Mouse (Mus musculus) heart, postnatal 0 days (tissue): ENCODE results near the gene Fgfr2. TPM values are rescaled to one million over a fixed set of nuclear protein-coding genes. Genes with fewer than 3 reads are reported as not detected.

Source experiments
- ATAC-seq: fragments of 200-750 bp; cut with Nextera tagmentation; 2 replicates; pipeline ENCODE4 v1.8.0; 2017; ENCODE audit warnings: low read depth, moderate number of reproducible peaks, moderate library complexity; ENCODE audit not compliant: insufficient read depth
- DNase-seq: peaks from one replicate; pipeline ENCODE4 v3.0.0-alpha.2; 2016; ENCODE audit warnings: low spot score
- H3K27ac ChIP-seq: fragments of 300-500 bp; sonication (generic); 2 replicates; pipeline ENCODE4 v1.5.1; 2014; ENCODE audit warnings: low read depth, mild to moderate bottlenecking
- H3K27me3 ChIP-seq: fragments of 300-500 bp; sonication (generic); 2 replicates; pipeline ENCODE4 v1.6.1; 2014; ENCODE audit warnings: low read length, mixed read lengths; ENCODE audit not compliant: control insufficient read depth, insufficient read depth
- H3K36me3 ChIP-seq: fragments of 300-500 bp; sonication (generic); replicated peaks from 2 replicates; pipeline ENCODE4 v1.6.1; 2014; ENCODE audit warnings: low read length, mixed read lengths; ENCODE audit not compliant: control insufficient read depth, insufficient read depth
- H3K4me1 ChIP-seq: fragments of 300-500 bp; sonication (generic); 2 replicates; pipeline ENCODE4 v1.6.1; 2014; ENCODE audit warnings: antibody characterized with exemption; ENCODE audit not compliant: control insufficient read depth, insufficient read depth
- H3K4me2 ChIP-seq: fragments of 300-500 bp; sonication (generic); 2 replicates; pipeline ENCODE4 v1.6.1; 2014; ENCODE audit warnings: low read depth, mild to moderate bottlenecking, low read length, moderate library complexity
- H3K4me3 ChIP-seq: fragments of 300-500 bp; sonication (generic); 2 replicates; pipeline ENCODE4 v1.5.1; 2014; ENCODE audit warnings: low read depth, low read length
- H3K9ac ChIP-seq: fragments of 300-500 bp; sonication (generic); replicated peaks from 2 replicates; pipeline ENCODE4 v1.6.1; 2014; ENCODE audit warnings: low read depth, low read length, mixed read lengths
- H3K9me3 ChIP-seq: fragments of 300-500 bp; sonication (generic); replicated peaks from 2 replicates; pipeline ENCODE4 v1.6.1; 2016; ENCODE audit warnings: low read length; ENCODE audit not compliant: control insufficient read depth
- CTCF ChIP-seq: IDR thresholded peaks from 2 replicates; pipeline ENCODE4 v1.5.1; 2016; ENCODE audit warnings: antibody characterized with exemption, control low read depth, low read depth
- EP300 ChIP-seq: IDR thresholded peaks from 2 replicates; pipeline ENCODE4 v1.6.1; 2016; ENCODE audit warnings: antibody characterized with exemption, low read depth
- WGBS: fragments of 180-500 bp; shearing (Covaris S2); extraction: QIAGEN DNeasy Blood & Tissue Kit; methylation state at CpG from one replicate; pipeline ENCODE4 v1.1.7; 2014; 5-methylcytosine and 5-hydroxymethylcytosine counted together
- polyA plus RNA-seq: library from polyadenylated mRNA; unstranded; fragments of >200 nt; fragmentation: Nextera tagmentation; extraction: Ambion mirVana; gene quantifications from 2 replicates; pipeline ENCODE4 v1.2.1, GENCODE M21; 2015
- total RNA-seq: library from RNA; depleted of rRNA; stranded (reverse); fragments of >200 nt; gene quantifications from 2 replicates; pipeline ENCODE4 v1.2.3, GENCODE M21; 2014; ENCODE audit warnings: low replicate concordance

The Fgfr2 gene
- total and polyA plus RNA-seq, 2 experiments from 2014 or later, result 3.8 to 11.5 TPM

- Histone ChIP-seq H3K4me2 (no peak overlapping the region), H3K9ac (no peak overlapping the region), H3K36me3 (no peaks in the 10 kb centered on the region), H3K9me3 (no peaks in the 10 kb centered on the region), H3K4me1 (no peaks in the 10 kb centered on the region), H3K27me3 (no peaks in the 10 kb centered on the region), H3K4me3 (no peak overlapping the region), H3K27ac (no peak overlapping the region)
- DNase-seq, result no peak
- TF ChIP-seq EP300 (no peak), CTCF (no peak)
- WGBS, result 61% methylated on average over 4 of the region's 4 CpGs
- no peak for ATAC-seq
Observed at GRCm38 (mm10) chr7:132167239-132167638, 955.9 kb downstream of the Fgfr2 start.

GRCm38 (mm10) chr7:132162254-132162653 lies 960.9 kb downstream of the Fgfr2 start:
- Histone ChIP-seq H3K27me3 (no peaks in the 10 kb centered on the region), H3K9me3 (no peaks in the 10 kb centered on the region), H3K4me3 (no peak overlapping the region), H3K4me2 (no peak overlapping the region), H3K9ac (no peak overlapping the region), H3K4me1 (no peaks in the 10 kb centered on the region), H3K27ac (no peak overlapping the region), H3K36me3 (no peaks in the 10 kb centered on the region)
- DNase-seq (no peak), ATAC-seq (no peak)
- WGBS, result 68% methylated on average over 3 of the region's 3 CpGs
- TF ChIP-seq EP300 (no peak), CTCF (no peak)

GRCm38 (mm10) chr7:132158321-132159025 lies 964.7 kb downstream of the Fgfr2 start:
- no peak for ATAC-seq
- Histone ChIP-seq H3K9me3 (no peaks in the 10 kb centered on the region), H3K9ac (no peak overlapping the region), H3K4me2 (no peak overlapping the region), H3K27me3 (peaks cover 26% of the 10 kb centered on the region), H3K36me3 (no peaks in the 10 kb centered on the region), H3K27ac (no peak overlapping the region), H3K4me1 (no peaks in the 10 kb centered on the region), H3K4me3 (no peak overlapping the region)
- DNase-seq, result no peak
- no peak for TF ChIP-seq EP300
- TF ChIP-seq CTCF, result no peak
- 85% methylated on average over 9 of the region's 9 CpGs for WGBS

GRCm38 (mm10) chr7:132154368-132154961 lies 968.7 kb downstream of the Fgfr2 start, which contains the start of gene Cpxm2:
TSS of gene Cpxm2 (minus strand) at chr7:132154739.
- peak within 1 kb of the TSS; percentile 53 for H3K4me2 ChIP-seq
- no peak for DNase-seq

GRCm38 (mm10) chr7:132153725-132154147 lies 969.4 kb downstream of the Fgfr2 start:
- no peak for TF ChIP-seq EP300
- no peak for TF ChIP-seq CTCF
- no peak overlapping the region for H3K9ac ChIP-seq
- peaks cover 38% of the 10 kb centered on the region for H3K27me3 ChIP-seq
- peak overlapping the region; percentile 27 for H3K4me3 ChIP-seq
- no peaks in the 10 kb centered on the region for H3K36me3 ChIP-seq
- H3K27ac ChIP-seq, result no peak overlapping the region
- H3K4me2 ChIP-seq, result peak overlapping the region; percentile 53; the same call in 1 of the 2 replicates
- H3K9me3 ChIP-seq, result no peaks in the 10 kb centered on the region
- DNase-seq (no peak), ATAC-seq (no peak)
- WGBS, result 36% methylated on average over 6 of the region's 6 CpGs
- H3K4me1 ChIP-seq, result no peaks in the 10 kb centered on the region

More at GRCm38 (mm10) chr7:132154368-132154961, 968.7 kb downstream of the Fgfr2 start, which contains the start of gene Cpxm2:
- no peak within 1 kb of the TSS for H3K9ac ChIP-seq
- H3K27me3 ChIP-seq, result peaks cover 38% of the 10 kb centered on the region
- H3K4me3 ChIP-seq, result peak within 1 kb of the TSS; percentile 27
- no peak within 1 kb of the TSS for H3K27ac ChIP-seq
- WGBS, result 3% methylated on average over 42 of the region's 43 CpGs
- TF ChIP-seq CTCF, result no peak
- TF ChIP-seq EP300, result no peak
- no peaks in the 10 kb centered on the region for H3K9me3 ChIP-seq
- H3K36me3 ChIP-seq, result no peaks in the 10 kb centered on the region
- ATAC-seq, result no peak
- no peaks in the 10 kb centered on the region for H3K4me1 ChIP-seq
